Comparison of ENCODE assay signal across 8 mouse cellular contexts in genomic region chr4:62407730-62408582, GRCm38 (mm10). TPM values are rescaled to one million over a fixed set of nuclear protein-coding genes. Genes with fewer than 3 reads are reported as not detected.
DNase-seq lines count a peak whose midpoint lies in the region; ATAC-seq lines count a peak whose summit lies in the region.

No protein-coding gene starts in this region.

- H3K4me3 ChIP-seq in embryonic facial prominence, embryonic 12.5 days = peak overlapping the region; percentile 69
- peak overlapping the region; percentile 83 for H3K4me3 ChIP-seq in limb, embryonic 13.5 days
- H3K4me3 ChIP-seq in midbrain, embryonic 14.5 days (replicated peaks; ENCODE audit: low read depth, low read length) = peak overlapping the region; percentile 76

- peak overlapping the region; percentile 88 for H3K27ac ChIP-seq in embryonic facial prominence, embryonic 12.5 days
- H3K27ac ChIP-seq in limb, embryonic 13.5 days = peak overlapping the region; percentile 90
- peak overlapping the region; percentile 79 for H3K27ac ChIP-seq in midbrain, embryonic 14.5 days (replicated peaks; ENCODE audit: low read depth, low read length)

- peak; percentile 69 for DNase-seq in A20 (ENCODE audit: low read depth, low spot score)
- DNase-seq in adrenal gland, postnatal 14 days = peak; percentile 66
- peak; percentile 31 to 66 for DNase-seq in heart, adult 9 months (ENCODE audit: low spot score in 2 of 2)
- peak; percentile 53 to 70 for DNase-seq in kidney, adult 8-10 months
- peak; percentile 84 for DNase-seq in midbrain, embryonic 14.5 days
- peak; percentile 25 to 50 for DNase-seq in spleen, adult 18-20 months

- H3K4me1 ChIP-seq in embryonic facial prominence, embryonic 12.5 days = peaks cover 26% of the 10 kb centered on the region
- peaks cover 29% of the 10 kb centered on the region for H3K4me1 ChIP-seq in limb, embryonic 13.5 days
- peaks cover 24% of the 10 kb centered on the region for H3K4me1 ChIP-seq in midbrain, embryonic 14.5 days (ENCODE audit: control insufficient read depth, insufficient read depth, low read length)

- no peaks in the 10 kb centered on the region for H3K9me3 ChIP-seq in embryonic facial prominence, embryonic 12.5 days
- no peaks in the 10 kb centered on the region for H3K9me3 ChIP-seq in limb, embryonic 13.5 days
- no peaks in the 10 kb centered on the region for H3K9me3 ChIP-seq in midbrain, embryonic 14.5 days (ENCODE audit: control insufficient read depth, low read length)

- peak; percentile 53 for ATAC-seq in embryonic facial prominence, embryonic 12.5 days (ENCODE audit: insufficient number of reproducible peaks, insufficient read depth, low FRiP score, low TSS enrichment)
- peak; percentile 60 for ATAC-seq in limb, embryonic 13.5 days (ENCODE audit: low FRiP score, low read depth)
- ATAC-seq in midbrain, embryonic 14.5 days (ENCODE audit: low FRiP score, low TSS enrichment) = peak; percentile 56

- H3K36me3 ChIP-seq in embryonic facial prominence, embryonic 12.5 days = peaks cover 26% of the 10 kb centered on the region
- peaks cover 40% of the 10 kb centered on the region for H3K36me3 ChIP-seq in limb, embryonic 13.5 days
- peaks cover 20% of the 10 kb centered on the region for H3K36me3 ChIP-seq in midbrain, embryonic 14.5 days (ENCODE audit: control insufficient read depth, insufficient read depth, low read length)

- no peaks in the 10 kb centered on the region for H3K27me3 ChIP-seq in embryonic facial prominence, embryonic 12.5 days
- H3K27me3 ChIP-seq in limb, embryonic 13.5 days = no peaks in the 10 kb centered on the region
- H3K27me3 ChIP-seq in midbrain, embryonic 14.5 days (ENCODE audit: control insufficient read depth, insufficient read depth, low read length) = no peaks in the 10 kb centered on the region

- peak overlapping the region; percentile 51 for H3K4me2 ChIP-seq in embryonic facial prominence, embryonic 12.5 days (replicated peaks)
- H3K4me2 ChIP-seq in limb, embryonic 13.5 days (replicated peaks) = peak overlapping the region; percentile 72
- peak overlapping the region; percentile 56 for H3K4me2 ChIP-seq in midbrain, embryonic 14.5 days (ENCODE audit: low read length)

- H3K9ac ChIP-seq in embryonic facial prominence, embryonic 12.5 days = peak overlapping the region; percentile 73
- peak overlapping the region; percentile 83 for H3K9ac ChIP-seq in limb, embryonic 13.5 days
- H3K9ac ChIP-seq in midbrain, embryonic 14.5 days (replicated peaks; ENCODE audit: low read length) = peak overlapping the region; percentile 65

- WGBS in embryonic facial prominence, embryonic 12.5 days = under 1% methylated on average over 35 of the region's 35 CpGs
- WGBS in limb, embryonic 13.5 days = under 1% methylated on average over 35 of the region's 35 CpGs
- under 1% methylated on average over 35 of the region's 35 CpGs for WGBS in midbrain, embryonic 14.5 days

RNA-seq across cellular contexts. Expression of gene Cdc26, which starts 0.5 kb away (rescaled TPM):
- total RNA-seq in adrenal gland, postnatal 14 days (2021) = 67.1 and 70.0 TPM in 2 replicates
- 203 and 210 TPM in 2 replicates for polyA plus RNA-seq in embryonic facial prominence, embryonic 12.5 days (2016; fragmentation: Nextera tagmentation; extraction: Ambion mirVana)
- 202 TPM in 2 replicates for polyA plus RNA-seq in limb, embryonic 13.5 days (2015; fragmentation: Nextera tagmentation; extraction: Ambion mirVana)
- polyA plus RNA-seq in midbrain, embryonic 14.5 days (2014; fragmentation: Nextera tagmentation; extraction: Ambion mirVana) = 97.5 and 98.5 TPM in 2 replicates

RNA-seq across cellular contexts. Expression of gene Prpf4, which starts 0.6 kb away (rescaled TPM):
- total RNA-seq in adrenal gland, postnatal 14 days (2021) = 21.4 and 26.3 TPM in 2 replicates
- 27.3 and 30.1 TPM in 2 replicates for polyA plus RNA-seq in embryonic facial prominence, embryonic 12.5 days (2016; fragmentation: Nextera tagmentation; extraction: Ambion mirVana)
- polyA plus RNA-seq in limb, embryonic 13.5 days (2015; fragmentation: Nextera tagmentation; extraction: Ambion mirVana) = 27.0 and 27.9 TPM in 2 replicates
- 13.1 and 15.9 TPM in 2 replicates for polyA plus RNA-seq in midbrain, embryonic 14.5 days (2014; fragmentation: Nextera tagmentation; extraction: Ambion mirVana)

RNA-seq across cellular contexts. Expression of gene Rnf183, which starts 27.1 kb away (rescaled TPM):
- total RNA-seq in adrenal gland, postnatal 14 days (2021) = not detected in 2 replicates
- not detected in 2 replicates for polyA plus RNA-seq in embryonic facial prominence, embryonic 12.5 days (2016; fragmentation: Nextera tagmentation; extraction: Ambion mirVana)
- polyA plus RNA-seq in limb, embryonic 13.5 days (2015; fragmentation: Nextera tagmentation; extraction: Ambion mirVana) = not detected in 2 replicates
- polyA plus RNA-seq in midbrain, embryonic 14.5 days (2014; fragmentation: Nextera tagmentation; extraction: Ambion mirVana) = 0.15 TPM in 1 of 2 replicates, not detected in the other

RNA-seq across cellular contexts. Expression of gene Slc31a1, which starts 47.4 kb away (rescaled TPM):
- total RNA-seq in adrenal gland, postnatal 14 days (2021) = 57.8 and 58.8 TPM in 2 replicates
- polyA plus RNA-seq in embryonic facial prominence, embryonic 12.5 days (2016; fragmentation: Nextera tagmentation; extraction: Ambion mirVana) = 44.1 and 44.8 TPM in 2 replicates
- polyA plus RNA-seq in limb, embryonic 13.5 days (2015; fragmentation: Nextera tagmentation; extraction: Ambion mirVana) = 42.5 and 45.7 TPM in 2 replicates
- 24.8 and 38.1 TPM in 2 replicates for polyA plus RNA-seq in midbrain, embryonic 14.5 days (2014; fragmentation: Nextera tagmentation; extraction: Ambion mirVana)

RNA-seq across cellular contexts. Expression of gene Fkbp15, which starts 47.6 kb away (rescaled TPM):
- 33.5 and 35.6 TPM in 2 replicates for total RNA-seq in adrenal gland, postnatal 14 days (2021)
- 23.2 and 25.0 TPM in 2 replicates for polyA plus RNA-seq in embryonic facial prominence, embryonic 12.5 days (2016; fragmentation: Nextera tagmentation; extraction: Ambion mirVana)
- 25.4 and 27.9 TPM in 2 replicates for polyA plus RNA-seq in limb, embryonic 13.5 days (2015; fragmentation: Nextera tagmentation; extraction: Ambion mirVana)
- polyA plus RNA-seq in midbrain, embryonic 14.5 days (2014; fragmentation: Nextera tagmentation; extraction: Ambion mirVana) = 17.6 and 23.0 TPM in 2 replicates

Comparison
In these comparisons a context has a peak if more than half of its experiments do, and no peak if none do; other contexts are left out.
1. Peak in every context shown above with its lines: DNase-seq, ATAC-seq, H3K4me3 ChIP-seq and H3K27ac ChIP-seq.